Mouse (Mus musculus) midbrain, embryonic 10.5 days (tissue): ENCODE data around the gene Adamts12. TPM values are rescaled to one million over a fixed set of nuclear protein-coding genes. Genes with fewer than 3 reads are reported as not detected.

Experiments used
- DNase-seq: peaks from one replicate; pipeline ENCODE4 v3.0.0-alpha.2; 2017; ENCODE audit warnings: low spot score
- H3K27ac ChIP-seq: fragments of 300-500 bp; sonication (generic); replicated peaks from 2 replicates; pipeline ENCODE4 v1.5.1; 2016; ENCODE audit warnings: mild to moderate bottlenecking
- H3K27me3 ChIP-seq: fragments of 300-500 bp; sonication (generic); 2 replicates; pipeline ENCODE4 v1.6.1; 2016; ENCODE audit warnings: low read depth, mild to moderate bottlenecking; ENCODE audit not compliant: poor library complexity, severe bottlenecking
- H3K36me3 ChIP-seq: fragments of 300-500 bp; sonication (generic); 2 replicates; pipeline ENCODE4 v1.6.1; 2016; ENCODE audit warnings: mild to moderate bottlenecking, moderate library complexity
- H3K4me1 ChIP-seq: fragments of 300-500 bp; sonication (generic); 2 replicates; pipeline ENCODE4 v1.6.1; 2016
- H3K4me3 ChIP-seq: fragments of 300-500 bp; sonication (generic); 2 replicates; pipeline ENCODE4 v1.5.1; 2016; ENCODE audit warnings: mild to moderate bottlenecking, moderate library complexity
- H3K9me3 ChIP-seq: fragments of 300-500 bp; sonication (generic); replicated peaks from 2 replicates; pipeline ENCODE4 v1.6.1; 2016; ENCODE audit warnings: mild to moderate bottlenecking
- WGBS: fragments of 180-500 bp; shearing (Covaris S2); methylation state at CpG from one replicate; pipeline ENCODE4 v1.1.7; 2016; 5-methylcytosine and 5-hydroxymethylcytosine counted together
- polyA plus RNA-seq: library from polyadenylated mRNA; unstranded; fragments of >200 nt; fragmentation: Nextera tagmentation; extraction: Ambion mirVana; gene quantifications from 2 replicates; pipeline ENCODE4 v1.2.1, GENCODE M21; 2016

Gene Adamts12
- polyA plus RNA-seq, 1 experiment from 2014 or later: 1.7 TPM

- Histone ChIP-seq H3K4me3 (no peak overlapping the region), H3K36me3 (no peaks in the 10 kb centered on the region), H3K27ac (no peak overlapping the region), H3K9me3 (no peaks in the 10 kb centered on the region), H3K27me3 (no peaks in the 10 kb centered on the region), H3K4me1 (no peaks in the 10 kb centered on the region)
- DNase-seq: no peak
- 93% methylated on average over 1 of the region's 1 CpGs for WGBS
Measured at GRCm38 (mm10) chr15:11364795-11365194, 300.2 kb downstream of the Adamts12 start.

GRCm38 (mm10) chr15:11369572-11369971 lies 305.0 kb downstream of the Adamts12 start:
- DNase-seq: no peak
- Histone ChIP-seq H3K4me1 (no peaks in the 10 kb centered on the region), H3K27me3 (no peaks in the 10 kb centered on the region), H3K4me3 (no peak overlapping the region), H3K36me3 (no peaks in the 10 kb centered on the region), H3K9me3 (no peaks in the 10 kb centered on the region), H3K27ac (no peak overlapping the region)
- 86% methylated on average over 3 of the region's 3 CpGs for WGBS

- no peak overlapping the region for H3K4me3 ChIP-seq
- WGBS: 91% methylated on average over 7 of the region's 7 CpGs
- H3K4me1 ChIP-seq: no peaks in the 10 kb centered on the region
- no peaks in the 10 kb centered on the region for H3K9me3 ChIP-seq
- DNase-seq: no peak
- no peaks in the 10 kb centered on the region for H3K27me3 ChIP-seq
- no peaks in the 10 kb centered on the region for H3K36me3 ChIP-seq
- no peak overlapping the region for H3K27ac ChIP-seq
Measured at GRCm38 (mm10) chr15:11370477-11371085, 306.0 kb downstream of the Adamts12 start.

GRCm38 (mm10) chr15:11379431-11380086 lies 315.0 kb downstream of the Adamts12 start:
- WGBS: 88% methylated on average over 8 of the region's 8 CpGs
- H3K27ac ChIP-seq: no peak overlapping the region

GRCm38 (mm10) chr15:11380087-11380530 lies 315.5 kb downstream of the Adamts12 start:
- Histone ChIP-seq H3K27me3 (no peaks in the 10 kb centered on the region), H3K9me3 (no peaks in the 10 kb centered on the region), H3K27ac (no peak overlapping the region), H3K4me1 (no peaks in the 10 kb centered on the region), H3K36me3 (peaks cover 28% of the 10 kb centered on the region), H3K4me3 (no peak overlapping the region)
- 57% methylated on average over 8 of the region's 8 CpGs for WGBS
- DNase-seq: no peak

More at GRCm38 (mm10) chr15:11379431-11380086, 315.0 kb downstream of the Adamts12 start:
- Histone ChIP-seq H3K27me3 (no peaks in the 10 kb centered on the region), H3K9me3 (no peaks in the 10 kb centered on the region), H3K4me3 (no peak overlapping the region), H3K4me1 (no peaks in the 10 kb centered on the region), H3K36me3 (peaks cover 23% of the 10 kb centered on the region)
- no peak for DNase-seq

- no peaks in the 10 kb centered on the region for H3K9me3 ChIP-seq
- H3K4me3 ChIP-seq: no peak overlapping the region
- no peaks in the 10 kb centered on the region for H3K4me1 ChIP-seq
- no peak for DNase-seq
- WGBS: 82% methylated on average over 8 of the region's 8 CpGs
- no peaks in the 10 kb centered on the region for H3K27me3 ChIP-seq
- peaks cover 33% of the 10 kb centered on the region for H3K36me3 ChIP-seq
- H3K27ac ChIP-seq: no peak overlapping the region
Measured at GRCm38 (mm10) chr15:11380616-11381015, 316.0 kb downstream of the Adamts12 start.

- Histone ChIP-seq H3K4me3 (no peak overlapping the region), H3K9me3 (no peaks in the 10 kb centered on the region), H3K36me3 (peaks cover 53% of the 10 kb centered on the region), H3K27ac (no peak overlapping the region), H3K27me3 (no peaks in the 10 kb centered on the region), H3K4me1 (no peaks in the 10 kb centered on the region)
- DNase-seq: no peak
- 90% methylated on average over 12 of the region's 12 CpGs for WGBS
Measured at GRCm38 (mm10) chr15:11382585-11382984, 318.0 kb downstream of the Adamts12 start.

GRCm38 (mm10) chr15:11383796-11384195 lies 319.2 kb downstream of the Adamts12 start:
- Histone ChIP-seq H3K27me3 (no peaks in the 10 kb centered on the region), H3K4me1 (no peaks in the 10 kb centered on the region), H3K9me3 (no peaks in the 10 kb centered on the region), H3K4me3 (no peak overlapping the region), H3K27ac (no peak overlapping the region), H3K36me3 (peaks cover 65% of the 10 kb centered on the region)
- no peak for DNase-seq
- WGBS: 96% methylated on average over 21 of the region's 21 CpGs

- no peaks in the 10 kb centered on the region for H3K27me3 ChIP-seq
- peaks cover 5% of the 10 kb centered on the region for H3K4me1 ChIP-seq
- 95% methylated on average over 16 of the region's 16 CpGs for WGBS
- no peaks in the 10 kb centered on the region for H3K9me3 ChIP-seq
- H3K36me3 ChIP-seq: peaks cover 95% of the 10 kb centered on the region
- DNase-seq: no peak
- H3K4me3 ChIP-seq: no peak overlapping the region
- H3K27ac ChIP-seq: no peak overlapping the region
Measured at GRCm38 (mm10) chr15:11392903-11393302, 328.3 kb downstream of the Adamts12 start.

- 92% methylated on average over 6 of the region's 6 CpGs for WGBS
Measured at GRCm38 (mm10) chr15:11396421-11396820, 331.8 kb downstream of the Adamts12 start.

More at GRCm38 (mm10) chr15:11396421-11396820, 331.8 kb downstream of the Adamts12 start:
- Histone ChIP-seq H3K4me3 (no peak overlapping the region), H3K27ac (no peak overlapping the region), H3K36me3 (peaks cover 59% of the 10 kb centered on the region), H3K9me3 (no peaks in the 10 kb centered on the region), H3K27me3 (no peaks in the 10 kb centered on the region), H3K4me1 (peaks cover 16% of the 10 kb centered on the region)
- no peak for DNase-seq

Other genes starting within 250 kb of the Adamts12 start
- 0.10 and 0.40 TPM in 2 replicates for gene C1qtnf3, start 112.5 kb upstream of the Adamts12 start, polyA plus RNA-seq
- 12.9 and 13.0 TPM in 2 replicates for gene Amacr, start 83.0 kb upstream of the Adamts12 start, polyA plus RNA-seq
- 0.12 and 0.16 TPM in 2 replicates for gene Slc45a2, start 64.1 kb upstream of the Adamts12 start, polyA plus RNA-seq
- 0.33 and 0.82 TPM in 2 replicates for gene Rxfp3, start 26.8 kb upstream of the Adamts12 start, polyA plus RNA-seq